Mouse (Mus musculus) erythroid progenitor cell, adult 5-6 weeks (primary cell): ENCODE data around the gene Tes. TPM values are rescaled to one million over a fixed set of nuclear protein-coding genes. Genes with fewer than 3 reads are reported as not detected.

ENCODE experiments used
- ATAC-seq: replicated peaks from 2 replicates; pipeline ENCODE4 v1.8.0; 2016; ENCODE audit warnings: moderate number of reproducible peaks, mild to moderate bottlenecking, moderate TSS enrichment, inconsistent platforms; ENCODE audit not compliant: poor library complexity, low FRiP score, severe bottlenecking
- total RNA-seq, 2 experiments: library from RNA; stranded (forward) in 1 of 2; stranded (reverse) in 1 of 2; fragments of 150-400 nt in 1 of 2; fragments of 186-747, 209-891 nt in 1 of 2; gene quantifications; 2 replicates each; pipeline versions ENCODE4 v1.2.3 to v1.2.4; 2015 to 2017; ENCODE audit warnings: low replicate concordance in 2 of 2

The Tes gene
- total RNA-seq, 2 experiments from 2014 or later: 3.8 to 4.5 TPM

DNA sequence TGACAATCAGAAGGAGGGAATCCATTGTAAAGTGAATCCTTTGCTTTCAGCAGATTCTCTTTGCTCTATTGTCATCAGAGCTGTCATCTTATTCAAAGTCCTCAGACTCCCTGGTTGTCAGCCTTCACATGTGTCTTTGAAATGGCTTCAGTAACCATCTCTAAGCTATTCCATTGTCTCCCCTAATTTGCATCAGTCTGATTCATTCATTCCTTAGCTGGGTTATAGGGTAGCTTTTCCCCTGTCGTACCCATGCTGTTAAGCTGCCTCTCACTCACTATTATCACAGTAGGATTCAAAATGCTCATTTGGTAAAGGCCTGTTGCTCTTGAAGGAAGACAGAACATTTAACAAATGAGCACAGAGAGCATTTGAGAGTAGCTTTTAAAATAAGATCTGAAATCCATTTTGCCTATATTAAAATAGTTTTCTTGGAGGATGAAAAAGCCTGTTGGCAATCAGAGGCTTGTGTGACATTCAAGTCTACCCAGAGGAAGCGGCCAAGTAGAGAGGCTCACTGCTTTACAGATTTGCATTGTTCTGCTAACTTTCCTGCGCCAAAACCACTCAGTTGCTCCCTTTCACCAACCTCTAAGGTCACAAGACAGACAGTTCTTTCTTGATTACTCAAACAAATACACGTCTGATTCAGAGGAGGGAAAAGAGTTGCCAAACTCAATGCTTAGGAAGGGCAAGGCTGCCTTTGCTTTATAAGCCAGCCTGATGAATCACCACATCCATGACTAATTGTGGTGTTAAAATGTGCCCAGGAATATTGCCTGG, 77.8 kb downstream of the Tes start:
- no peak for ATAC-seq

DNA sequence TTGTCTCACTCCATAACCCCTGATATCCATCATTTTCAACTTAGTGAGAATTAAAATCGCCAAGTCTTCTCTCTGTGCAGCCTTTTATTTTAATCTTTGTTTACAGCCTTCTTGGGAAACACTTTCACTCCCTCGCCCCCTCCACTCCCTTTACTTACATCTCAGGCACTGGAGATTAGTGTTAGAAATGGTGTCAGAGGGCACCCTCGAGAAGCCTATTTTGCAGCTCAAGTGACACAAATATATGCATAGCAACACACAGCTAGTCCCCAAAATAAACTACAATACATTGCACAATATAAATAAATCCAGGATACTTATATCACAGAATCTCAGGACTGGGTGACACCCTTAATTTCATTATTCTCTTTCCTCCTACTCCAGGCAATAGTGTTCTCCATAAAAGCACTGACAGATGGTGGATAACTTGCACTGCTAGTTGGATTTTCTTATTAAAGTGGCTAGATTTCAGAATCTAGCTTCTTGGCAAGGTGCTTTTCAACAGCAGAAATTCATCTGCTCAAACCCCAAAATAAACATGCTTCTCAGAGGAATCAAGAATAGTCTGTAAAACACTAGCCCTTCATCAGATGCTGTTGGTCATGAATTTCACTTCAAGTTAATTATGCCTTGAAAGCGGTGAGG, 86.2 kb downstream of the Tes start:
- ATAC-seq: no peak

GRCm38 (mm10) chr6:17152551-17152950, 87.6 kb downstream of the Tes start:
- no peak for ATAC-seq

Other genes with a start within 250 kb of the Tes start
- 10.1 and 13.4 TPM in 2 replicates for gene Tfec, start 166.7 kb upstream of the Tes start, total RNA-seq (2015; ENCODE audit: low replicate concordance)
- gene Tfec, start 166.7 kb upstream of the Tes start, total RNA-seq (2017; ENCODE audit: low replicate concordance): 5.4 and 6.2 TPM in 2 replicates
- 1.8 TPM in 1 of 2 replicates, not detected in the other for gene Cav2, start 216.0 kb downstream of the Tes start, total RNA-seq (2015; ENCODE audit: low replicate concordance)
- gene Cav2, start 216.0 kb downstream of the Tes start, total RNA-seq (2017; ENCODE audit: low replicate concordance): 0.98 TPM in 1 of 2 replicates, not detected in the other
- gene Cav1, start 241.2 kb downstream of the Tes start, total RNA-seq (2015; ENCODE audit: low replicate concordance): not detected in 2 replicates
- not detected in 2 replicates for gene Cav1, start 241.2 kb downstream of the Tes start, total RNA-seq (2017; ENCODE audit: low replicate concordance)